Mouse (Mus musculus): ENCODE data around the gene Hivep1.

DNA sequence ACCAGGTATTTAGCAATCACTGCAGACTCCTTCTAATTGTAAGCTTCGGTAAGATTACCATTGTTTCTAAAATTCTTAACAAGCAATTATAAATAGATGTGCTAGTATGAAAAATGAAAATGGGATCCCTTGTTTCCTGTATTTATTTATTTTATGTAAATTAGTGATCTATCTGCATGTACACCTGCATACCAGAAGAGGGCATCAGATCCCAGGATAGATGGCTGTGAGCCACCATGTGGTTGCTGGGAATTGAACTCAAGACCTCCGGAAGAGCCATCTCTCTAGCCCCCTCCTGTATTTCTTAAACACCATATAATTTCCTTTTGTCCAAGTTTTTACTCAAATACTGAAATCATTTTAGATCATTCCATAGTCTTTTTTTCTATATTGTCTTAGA lies 145.8 kb downstream of the Hivep1 start:
- TF ChIP-seq POLR2A (IDR thresholded peaks at IDR 0.05; ENCODE audit: insufficient read length, low read depth): no peak
- no peak for TF ChIP-seq MAX (IDR thresholded peaks at IDR 0.05; ENCODE audit: low read depth)
